Mouse (Mus musculus) MN1 (cell line): Measurements from ENCODE around the gene Prkg2.

Experiments
- DNase-seq: peaks from one replicate; pipeline ENCODE4 v3.0.0-alpha.2; 2016; ENCODE audit warnings: low spot score

The Prkg2 gene

GRCm38 (mm10) chr5:98900926-98901325, 136.2 kb downstream of the Prkg2 start:
- DNase-seq = no peak

- DNase-seq = no peak
Observed at GRCm38 (mm10) chr5:98897946-98898345, 139.2 kb downstream of the Prkg2 start.

GRCm38 (mm10) chr5:98894281-98894680, 142.9 kb downstream of the Prkg2 start:
- DNase-seq = no peak

DNA sequence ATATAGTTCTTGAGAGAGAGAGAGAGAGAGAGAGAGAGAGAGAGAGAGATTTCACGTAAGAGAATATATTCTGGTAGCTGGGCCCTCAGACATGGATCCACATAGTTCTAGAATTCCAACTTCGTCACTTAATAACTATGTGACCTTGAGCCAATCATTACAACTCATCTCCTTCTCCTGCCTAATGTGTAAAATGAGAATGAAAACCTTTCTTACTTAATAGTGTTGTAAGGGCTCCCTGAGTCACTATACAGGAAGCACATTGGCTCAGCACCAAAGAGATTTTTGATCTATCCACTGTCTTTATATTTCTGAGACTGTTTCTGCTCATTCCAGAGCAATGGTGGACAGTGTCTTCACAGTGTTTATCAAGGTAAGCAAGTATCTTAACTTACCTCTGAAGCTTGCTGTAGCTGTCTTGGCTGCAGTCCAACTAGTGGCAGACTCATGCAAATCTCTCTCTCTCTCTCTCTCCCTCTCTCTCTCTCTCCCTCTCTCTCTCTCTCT, 146.6 kb downstream of the Prkg2 start:
- no peak for DNase-seq

DNA sequence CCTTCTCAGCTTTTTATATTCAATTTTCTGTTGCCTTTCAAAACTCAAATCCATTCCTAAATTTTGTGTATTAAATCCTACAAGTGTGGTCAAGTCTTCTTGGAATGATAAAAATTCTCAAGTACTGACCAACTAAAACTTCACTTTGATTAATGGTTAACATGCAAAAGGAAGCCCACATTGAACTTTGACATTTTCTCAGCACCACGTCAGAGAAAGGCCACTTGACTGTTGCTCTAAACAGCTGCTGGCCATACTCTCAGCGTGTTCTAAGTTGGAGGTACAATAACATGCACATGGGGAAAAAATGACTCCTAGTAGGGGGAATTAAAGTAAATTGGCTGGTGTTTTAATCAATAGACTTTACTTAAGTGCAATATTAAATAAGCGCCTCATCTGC, 155.1 kb downstream of the Prkg2 start:
- no peak for DNase-seq
